Mouse (Mus musculus): ENCODE results near the gene Armh1.

Armh1 gene

DNA sequence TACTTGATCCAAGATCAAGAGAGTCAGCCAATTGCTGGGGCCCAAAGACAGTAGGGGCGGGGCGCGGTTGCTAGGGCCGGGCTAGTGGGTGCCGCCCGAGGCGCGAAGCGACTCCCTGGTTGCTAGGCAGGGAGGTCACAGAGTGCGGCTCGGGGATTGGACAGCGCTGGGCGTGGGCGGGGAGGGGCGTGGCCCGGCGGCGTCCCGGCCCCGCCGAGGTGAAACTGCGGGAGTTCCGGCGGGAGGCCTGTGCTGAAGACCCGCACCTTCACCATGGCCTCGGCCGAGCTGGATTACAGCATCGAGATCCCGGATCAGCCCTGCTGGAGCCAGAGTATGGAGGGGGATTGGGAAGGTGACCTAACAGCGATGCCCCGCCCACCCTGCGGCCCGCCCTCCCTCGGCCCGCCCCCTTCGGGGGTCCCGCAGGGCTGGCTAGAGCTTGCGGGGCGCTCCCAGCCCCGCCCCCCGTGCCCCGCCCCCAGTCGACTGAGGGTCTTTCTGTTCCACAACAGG, at the start of gene Armh1, which contains the start of gene Tmem53:
TSS of gene Armh1 (minus strand) at position 325 of the 516 bp plus-strand sequence.
TSS of gene Tmem53 (plus strand) at position 151 of the 516 bp plus-strand sequence.
- DNase-seq (ENCODE audit: low read depth, low spot score): peak; percentile 85

DNA sequence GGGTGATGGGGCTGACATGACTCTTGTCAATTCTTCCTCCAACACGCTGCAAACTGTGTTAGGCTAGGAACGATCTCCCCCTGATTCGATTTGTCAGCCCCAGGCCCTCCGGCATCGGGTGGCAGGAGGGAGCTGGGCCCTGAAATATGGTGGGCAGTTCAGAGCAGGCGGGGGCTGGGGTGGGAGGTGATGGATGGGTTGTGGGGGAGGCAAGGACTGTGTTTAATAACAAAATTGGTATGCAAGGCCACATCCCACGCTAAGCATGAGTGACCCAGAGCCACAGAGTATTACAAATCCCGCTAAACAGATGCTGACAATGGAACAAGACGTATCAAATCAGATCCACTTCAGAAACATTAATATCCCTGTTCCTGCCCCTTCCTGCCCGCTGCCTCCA, 48.0 kb upstream of the Armh1 start:
- no peak for DNase-seq (ENCODE audit: low read depth, low spot score)

DNA sequence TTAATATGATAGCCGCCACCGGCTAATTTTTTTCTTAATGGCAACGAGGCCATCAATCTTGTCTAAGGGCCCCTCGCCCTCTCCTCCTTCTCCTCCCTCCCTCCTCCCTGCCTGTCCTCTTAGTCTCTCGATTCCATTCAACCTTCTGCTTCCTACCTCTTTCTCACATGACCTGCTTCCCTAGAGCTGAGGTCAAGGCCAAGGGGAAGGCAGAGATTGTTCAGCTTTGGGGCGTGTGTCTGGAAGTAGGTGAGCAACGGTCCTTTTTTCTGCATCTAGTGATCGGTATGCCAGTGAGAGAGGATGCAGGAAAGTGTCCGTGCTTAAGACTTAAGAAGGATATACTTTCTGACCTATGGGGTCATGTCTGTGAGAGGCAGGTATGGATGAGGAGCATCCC, 45.9 kb upstream of the Armh1 start:
- DNase-seq (ENCODE audit: low read depth, low spot score): no peak

DNA sequence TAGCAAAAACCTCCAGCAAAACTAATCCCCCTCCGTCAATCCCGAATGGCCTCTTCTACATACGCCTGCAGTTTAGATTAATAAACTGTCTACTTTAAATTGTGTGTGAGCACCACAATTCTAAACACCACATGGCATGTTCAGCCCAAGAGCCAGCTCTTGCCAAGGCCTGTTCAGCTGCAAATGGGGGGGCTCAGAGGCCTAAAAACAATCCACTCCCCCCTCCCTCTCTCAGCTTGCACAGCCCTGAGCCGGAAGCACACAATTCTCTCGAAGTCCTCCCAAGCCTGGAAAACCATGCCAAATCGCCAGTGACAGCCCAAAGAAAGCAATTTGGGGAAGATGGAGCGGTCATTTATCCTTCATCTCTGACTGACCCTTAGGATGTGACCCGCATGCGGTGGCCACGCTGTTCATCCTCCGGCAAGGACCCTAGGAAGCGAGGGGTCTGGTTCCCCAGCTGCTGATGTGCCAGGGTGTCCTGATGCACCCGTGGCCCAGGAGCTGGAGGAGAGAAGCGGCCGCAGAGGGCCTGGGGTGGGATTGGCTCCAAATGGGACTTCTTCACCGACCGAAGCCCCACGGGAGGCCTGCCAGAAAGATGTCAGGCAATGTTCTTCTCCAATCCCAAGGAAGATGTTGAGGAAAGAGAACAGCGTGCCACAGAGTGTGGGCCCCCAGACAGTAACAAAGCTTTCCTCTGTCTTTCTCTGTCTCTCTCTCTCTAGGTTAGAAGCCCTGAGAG, 45.1 kb upstream of the Armh1 start:
- DNase-seq (ENCODE audit: low read depth, low spot score): no peak

DNA sequence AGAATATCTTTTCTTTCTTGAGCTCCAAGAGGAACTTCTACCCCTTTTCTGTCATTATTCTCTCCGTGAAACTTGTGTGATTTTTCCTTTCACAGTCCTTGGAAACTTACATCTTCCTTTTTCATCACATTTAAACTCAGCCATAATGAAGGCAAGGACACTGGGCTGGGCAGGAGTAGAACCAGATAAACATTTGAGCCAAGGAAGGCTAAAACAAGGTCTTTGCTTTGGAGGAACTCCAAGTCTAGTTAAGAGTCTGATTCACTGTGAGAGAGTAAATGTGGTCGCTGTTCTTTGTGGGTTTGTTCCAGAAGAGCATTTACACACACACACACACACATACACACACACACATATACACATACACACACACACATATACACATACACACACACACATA, 39.8 kb upstream of the Armh1 start:
- no peak for DNase-seq (ENCODE audit: low read depth, low spot score)

DNA sequence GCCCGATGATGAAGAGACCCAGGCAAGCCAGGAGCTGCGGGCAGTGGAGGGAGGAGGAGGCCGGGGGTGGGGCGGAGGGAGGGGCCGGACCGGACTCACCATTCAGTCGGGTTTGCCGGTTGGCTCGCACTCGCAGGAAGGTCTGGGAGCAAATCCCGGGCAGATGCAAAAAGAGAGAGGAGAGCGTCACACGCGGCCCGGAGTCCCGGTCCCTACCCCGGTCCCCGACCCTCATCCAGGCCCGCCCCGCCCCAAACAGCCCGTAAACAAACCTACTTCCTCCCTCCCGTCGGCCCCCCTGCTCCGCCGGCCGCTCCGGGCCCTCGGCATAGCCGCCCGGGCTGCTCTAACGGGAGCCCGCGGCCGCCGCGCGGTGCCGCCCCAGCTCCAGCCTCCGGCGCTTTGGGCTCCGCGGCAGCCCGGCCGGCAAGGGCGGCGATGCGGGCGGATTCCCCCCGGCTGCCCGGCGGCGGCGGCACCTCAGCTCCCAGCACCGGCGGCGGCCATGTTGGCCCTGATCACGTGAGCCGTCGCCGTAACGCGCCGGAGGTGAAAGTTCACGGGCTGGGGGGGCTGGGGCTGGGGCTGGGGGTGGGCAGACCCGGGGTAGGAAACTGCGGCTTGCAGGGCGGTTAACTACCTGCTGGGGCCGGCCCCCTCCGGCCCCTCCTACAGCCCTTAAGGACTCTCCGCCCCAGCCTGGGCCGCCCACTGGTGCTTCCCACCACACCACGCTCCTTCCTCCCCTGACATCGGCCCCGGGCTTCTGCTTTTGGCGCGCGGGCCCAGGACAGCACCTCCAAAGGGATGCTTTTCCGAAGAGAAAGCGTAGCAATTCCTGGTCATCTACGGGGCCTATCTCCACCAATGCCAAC, 37.2 kb upstream of the Armh1 start:
- DNase-seq (ENCODE audit: low read depth, low spot score): no peak

DNA sequence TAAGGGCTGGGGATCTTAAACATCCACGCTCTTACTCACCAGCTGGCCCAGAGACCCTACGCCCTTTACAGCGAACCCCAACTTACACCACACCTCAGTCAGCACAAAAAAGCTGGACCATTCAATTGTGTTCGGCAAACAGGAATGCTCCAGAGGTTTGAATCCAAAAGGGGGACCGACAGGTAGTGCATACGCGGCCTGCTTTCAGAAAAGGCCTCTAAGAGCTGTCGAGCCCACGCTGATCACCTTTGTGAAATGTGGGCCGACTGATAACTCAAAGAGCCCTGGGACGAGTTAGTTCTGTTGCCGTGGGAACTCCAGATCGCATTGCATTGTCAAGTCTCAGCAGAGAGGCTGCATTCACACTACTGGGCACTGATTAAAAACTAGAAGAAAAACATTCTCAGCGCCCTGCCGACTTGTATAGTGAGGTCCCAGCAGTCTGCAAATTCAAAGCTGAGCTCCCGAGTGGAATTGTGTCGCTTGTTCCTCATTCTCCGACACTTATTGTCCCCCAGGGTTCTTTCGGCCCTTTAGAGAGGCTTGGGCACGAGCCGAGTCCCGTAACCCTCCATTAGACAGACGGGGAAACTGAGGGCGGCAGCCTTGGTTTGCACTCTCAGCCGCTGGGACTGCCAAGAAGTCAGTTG, 36.5 kb upstream of the Armh1 start:
- DNase-seq (ENCODE audit: low read depth, low spot score): no peak

DNA sequence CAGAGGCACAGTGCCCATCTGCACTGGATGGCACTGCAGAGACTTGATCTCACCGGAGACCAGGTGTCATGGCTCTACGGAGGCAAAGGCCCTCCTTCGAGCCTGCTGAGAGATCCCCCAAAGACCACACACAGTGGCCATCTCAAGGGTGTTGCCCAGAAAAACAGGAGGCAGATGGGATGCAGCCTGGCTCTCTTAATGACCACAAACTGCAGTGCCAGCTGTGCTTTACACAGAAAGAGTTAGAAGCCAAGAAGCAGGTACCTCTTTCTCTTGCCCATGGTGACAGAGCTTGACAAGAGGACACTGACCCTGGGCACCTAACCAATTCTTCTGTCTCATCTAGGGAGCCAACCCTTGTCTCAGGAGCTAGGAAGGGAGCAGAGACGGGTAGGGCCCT, 32.4 kb upstream of the Armh1 start:
- no peak for DNase-seq (ENCODE audit: low read depth, low spot score)

DNA sequence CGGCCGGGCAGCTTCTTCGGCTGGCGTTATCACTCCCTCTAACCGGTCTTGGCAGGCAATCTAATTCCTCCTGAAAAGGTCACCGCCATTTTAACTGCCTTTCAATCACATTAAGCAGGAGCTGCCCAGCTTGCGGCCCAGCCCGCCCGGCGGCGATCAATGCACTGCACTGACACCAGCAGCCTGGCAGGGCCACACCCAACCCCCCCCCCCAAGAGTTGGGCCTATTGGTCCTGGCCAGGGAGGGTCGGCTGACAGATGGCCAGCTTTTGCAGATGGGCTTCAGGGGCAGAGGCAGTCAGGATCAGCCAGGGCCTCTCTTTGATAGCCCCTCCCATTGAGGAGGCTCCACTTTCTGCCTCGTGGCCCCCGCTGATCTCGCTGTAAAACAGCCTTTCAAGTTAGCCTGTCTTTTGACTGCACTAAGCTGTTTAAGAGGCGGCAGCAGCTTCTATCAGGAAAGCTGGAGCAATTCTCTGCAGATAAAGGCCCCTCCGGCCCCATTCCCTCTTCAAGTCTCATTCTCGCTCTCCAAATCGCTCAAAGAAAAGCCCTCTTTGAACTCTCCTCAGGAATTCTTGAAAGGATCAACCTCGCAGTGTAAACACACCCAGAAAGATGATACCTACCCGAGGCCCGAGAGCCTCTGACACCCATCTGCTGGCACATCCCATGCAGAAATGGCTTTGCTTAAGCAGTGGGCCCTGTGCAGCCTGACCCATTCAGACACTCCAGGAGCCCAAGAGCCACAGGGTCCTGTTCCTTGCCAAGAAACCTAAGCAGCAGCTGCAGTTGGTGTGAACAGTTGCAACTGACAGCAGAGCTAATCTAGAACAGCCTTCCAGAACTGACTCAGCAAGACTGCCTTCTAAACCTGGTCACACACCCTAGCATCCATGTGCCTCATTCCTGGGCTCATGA, 31.6 kb upstream of the Armh1 start:
- no peak for DNase-seq (ENCODE audit: low read depth, low spot score)

DNA sequence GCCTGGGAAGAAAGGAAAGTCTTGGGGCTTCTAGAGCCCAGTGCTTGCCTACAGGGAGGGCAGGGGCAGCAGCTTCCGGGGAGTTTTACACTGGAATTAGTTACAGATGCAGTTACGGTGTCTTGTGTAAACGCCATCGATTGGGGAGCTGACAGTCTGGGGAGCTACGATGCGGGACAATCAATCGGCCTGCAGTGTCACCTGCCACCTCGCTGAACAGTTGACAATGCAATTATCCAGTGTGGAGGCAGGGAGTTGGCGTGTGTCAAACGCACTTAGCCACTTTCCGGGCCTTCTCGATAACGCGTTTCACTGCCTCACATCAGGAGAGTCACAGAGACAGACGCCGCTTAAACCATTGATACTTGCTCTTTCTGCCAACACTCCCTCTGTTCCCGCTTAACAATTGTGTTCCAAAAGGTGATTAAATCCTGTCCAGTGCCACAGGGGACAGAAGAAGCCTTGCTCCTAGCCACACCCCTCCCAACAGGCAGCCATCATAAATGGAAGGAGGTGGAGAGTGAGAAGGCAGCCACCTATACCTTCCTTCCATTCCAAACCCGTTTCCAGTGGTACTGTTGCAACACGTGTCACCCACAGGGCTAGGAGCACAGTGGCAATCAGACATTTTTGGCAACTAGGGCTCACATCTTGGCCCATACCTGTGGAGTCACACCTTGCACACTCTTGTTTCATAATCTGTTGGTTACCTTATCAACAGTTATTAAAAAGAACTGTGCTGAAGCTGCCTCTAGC, 29.3 kb upstream of the Armh1 start:
- DNase-seq (ENCODE audit: low read depth, low spot score): no peak

DNA sequence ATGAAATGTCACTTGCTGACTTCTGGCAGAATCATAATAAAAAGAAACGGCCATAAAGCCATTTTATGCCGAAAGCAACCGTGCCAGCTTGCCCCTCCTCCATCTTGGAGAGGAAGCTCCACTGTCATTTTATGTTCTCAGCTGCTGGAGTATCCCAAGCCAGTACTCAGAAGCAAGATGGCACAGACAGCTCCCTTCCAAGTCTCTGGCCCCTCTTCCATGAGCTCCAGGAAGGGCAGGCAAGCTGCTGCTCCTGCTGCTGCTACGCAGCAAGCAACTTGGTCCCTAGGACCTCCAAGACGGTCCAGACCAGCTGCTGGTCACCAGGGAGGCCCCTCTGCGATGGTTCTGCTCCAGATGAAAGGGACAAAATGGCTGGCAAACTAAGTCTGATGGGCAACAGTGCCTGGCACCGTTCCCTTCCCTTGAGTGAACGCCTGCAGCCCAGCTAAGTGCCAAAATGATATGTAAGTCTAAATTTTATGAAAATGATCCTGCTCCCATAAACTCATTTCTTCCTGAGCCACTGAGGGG, 28.5 kb upstream of the Armh1 start:
- no peak for DNase-seq (ENCODE audit: low read depth, low spot score)

DNA sequence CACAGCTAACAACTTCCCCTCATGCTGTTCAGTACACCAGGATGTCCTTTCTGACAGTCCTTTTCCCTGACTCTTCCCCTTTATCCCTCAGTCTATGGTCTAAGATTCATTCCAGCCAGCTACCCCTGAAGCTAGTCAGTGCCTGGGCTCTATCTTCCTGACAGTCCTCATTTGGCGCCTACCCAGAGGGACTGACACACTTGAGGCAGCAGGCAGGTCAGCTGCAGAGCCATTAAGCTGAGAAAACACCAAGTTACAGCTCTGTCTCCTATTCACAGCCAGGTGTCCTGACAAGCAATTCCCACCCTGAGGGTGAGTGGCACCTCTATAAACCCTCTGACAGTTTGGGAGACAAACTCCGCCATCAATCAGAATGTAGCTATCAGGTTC, 27.3 kb upstream of the Armh1 start:
- no peak for DNase-seq (ENCODE audit: low read depth, low spot score)

DNA sequence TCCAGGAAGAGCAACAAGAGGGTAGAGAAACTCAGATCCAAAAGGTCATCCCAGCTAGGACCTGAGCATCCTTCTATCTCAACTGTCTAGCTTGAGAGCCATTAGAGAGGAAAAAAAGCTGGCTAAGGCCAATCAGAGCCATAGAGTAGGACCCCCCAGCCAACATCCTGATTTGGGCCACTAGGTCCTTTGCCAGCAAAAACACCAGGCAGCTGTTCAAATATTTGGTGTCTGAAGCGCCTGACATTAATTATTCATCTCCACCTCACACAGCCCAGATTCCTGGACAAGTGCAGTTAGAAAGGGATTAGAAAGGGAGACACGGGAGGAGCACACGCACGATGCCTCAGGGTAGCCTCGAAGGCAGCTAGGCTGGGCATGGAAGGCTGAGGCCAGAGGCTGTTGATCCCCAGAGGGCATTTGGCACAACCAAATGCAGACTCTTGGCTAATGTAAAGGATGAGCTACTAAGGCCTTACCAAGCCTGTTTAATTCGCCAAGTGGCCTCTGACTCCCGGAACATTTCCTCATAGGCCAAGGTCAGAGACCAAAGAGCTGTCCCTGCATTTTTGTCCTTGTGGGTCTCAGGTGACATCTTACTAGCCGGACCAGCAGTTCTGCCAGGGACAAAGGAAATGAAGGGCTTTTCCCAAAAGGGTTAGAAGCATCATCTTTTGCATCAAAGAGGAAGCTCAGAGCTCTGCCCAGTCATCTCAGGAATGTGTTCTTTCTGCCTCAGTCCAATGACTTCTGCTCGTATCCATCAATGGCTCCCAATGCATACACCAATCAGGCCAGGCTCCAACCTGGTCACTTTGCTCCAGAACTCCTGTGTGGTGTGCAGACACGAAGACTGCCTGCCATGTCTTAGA, 26.7 kb upstream of the Armh1 start:
- no peak for DNase-seq (ENCODE audit: low read depth, low spot score)

DNA sequence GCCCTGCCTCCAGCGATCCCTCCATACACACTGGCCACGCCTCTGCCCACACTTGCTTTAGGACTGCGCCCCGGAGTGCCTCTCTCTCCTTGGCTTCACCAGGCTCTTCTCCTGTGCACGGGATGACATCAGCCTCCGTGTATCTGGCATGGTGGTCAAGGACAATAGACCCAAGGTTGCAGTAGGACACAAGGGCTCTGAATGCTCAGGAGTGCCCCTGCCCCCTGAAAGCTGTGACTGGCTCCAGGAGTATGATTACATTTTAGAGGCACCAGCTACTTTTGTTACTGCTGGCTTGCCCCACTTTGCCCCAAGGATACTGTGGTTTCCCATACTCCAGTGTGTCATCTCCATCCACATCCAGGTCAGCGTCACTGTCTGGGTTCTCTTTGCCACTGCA, 25.8 kb upstream of the Armh1 start:
- no peak for DNase-seq (ENCODE audit: low read depth, low spot score)

DNA sequence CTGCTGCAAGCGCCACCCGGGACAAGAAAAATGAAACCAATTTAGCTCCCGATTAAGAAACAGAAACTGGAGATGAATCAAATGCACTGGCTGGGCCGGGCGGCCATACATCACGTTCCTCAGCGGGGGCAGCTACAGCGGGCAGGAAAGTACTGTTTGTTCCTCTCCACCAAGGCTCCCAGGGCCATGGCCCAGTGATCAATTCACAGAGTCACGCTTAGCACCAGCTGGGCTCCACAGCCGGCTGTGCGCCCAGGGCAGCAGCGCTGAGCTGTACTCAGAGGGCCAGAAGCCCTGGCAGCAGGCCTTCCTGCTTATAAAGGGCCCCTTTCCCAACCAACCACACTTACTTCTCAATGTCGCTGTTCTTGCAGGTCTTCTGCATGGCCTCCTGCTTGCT, 25.1 kb upstream of the Armh1 start:
- DNase-seq (ENCODE audit: low read depth, low spot score): no peak

DNA sequence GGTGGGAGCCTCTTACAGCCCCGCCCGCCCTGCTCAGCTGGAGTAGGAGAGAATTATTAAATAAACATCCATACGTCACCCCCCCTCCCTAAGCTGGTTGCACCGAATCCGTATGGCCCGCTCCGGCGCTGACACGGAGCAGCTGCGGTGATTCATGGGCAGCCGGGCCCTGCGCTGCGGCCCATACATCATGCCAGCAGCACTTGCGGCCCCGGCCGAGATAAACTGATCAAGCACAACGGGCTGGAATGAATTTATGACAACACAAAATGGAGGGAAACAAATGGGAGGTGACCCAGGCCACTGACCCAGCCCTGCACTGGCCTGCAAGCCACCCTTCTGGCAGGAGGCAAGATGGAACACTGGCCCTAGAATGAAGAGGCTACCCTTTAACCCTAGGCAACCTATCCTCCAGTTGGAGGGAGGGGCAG, 24.4 kb upstream of the Armh1 start:
- no peak for DNase-seq (ENCODE audit: low read depth, low spot score)

DNA sequence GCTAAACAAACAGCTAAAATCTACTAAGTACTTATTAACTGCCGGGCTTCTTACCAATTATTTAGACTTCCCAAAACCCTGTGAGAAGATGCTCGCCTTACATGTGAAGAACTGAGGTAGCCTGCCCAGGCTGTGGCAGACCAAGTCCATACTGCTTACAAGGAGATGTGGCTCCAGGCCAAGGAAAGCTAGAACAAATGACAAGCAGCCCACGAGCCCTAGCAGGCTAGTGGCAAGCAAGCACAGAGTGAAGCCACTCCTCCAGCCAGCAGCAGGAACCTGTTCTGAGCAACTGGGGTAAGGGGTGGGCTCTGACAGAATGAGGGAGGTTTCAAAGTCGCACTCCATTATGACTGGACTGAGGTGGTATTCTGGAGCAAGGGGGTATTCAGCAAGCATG, 22.8 kb upstream of the Armh1 start:
- DNase-seq (ENCODE audit: low read depth, low spot score): no peak

DNA sequence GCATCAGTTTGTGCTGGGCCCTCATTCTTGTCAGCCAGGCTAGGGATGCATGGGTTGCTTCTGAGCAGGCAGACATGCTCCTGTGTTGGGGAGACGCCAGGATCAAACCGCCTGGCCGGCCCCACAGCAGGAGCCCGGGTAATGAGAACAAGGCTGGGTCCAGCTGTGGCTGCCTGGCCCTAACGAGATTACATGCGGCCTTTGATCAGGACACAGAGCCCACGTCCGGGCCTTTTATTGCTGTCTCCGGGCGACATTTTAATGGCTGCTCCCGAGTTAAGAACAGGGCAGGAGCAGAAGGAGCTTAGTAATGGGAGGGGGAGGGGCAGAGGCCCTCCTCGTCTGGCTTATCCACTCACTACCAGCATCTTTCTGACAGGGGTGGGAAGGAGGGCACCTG, 20.5 kb upstream of the Armh1 start:
- peak; percentile 57 for DNase-seq (ENCODE audit: low read depth, low spot score)

DNA sequence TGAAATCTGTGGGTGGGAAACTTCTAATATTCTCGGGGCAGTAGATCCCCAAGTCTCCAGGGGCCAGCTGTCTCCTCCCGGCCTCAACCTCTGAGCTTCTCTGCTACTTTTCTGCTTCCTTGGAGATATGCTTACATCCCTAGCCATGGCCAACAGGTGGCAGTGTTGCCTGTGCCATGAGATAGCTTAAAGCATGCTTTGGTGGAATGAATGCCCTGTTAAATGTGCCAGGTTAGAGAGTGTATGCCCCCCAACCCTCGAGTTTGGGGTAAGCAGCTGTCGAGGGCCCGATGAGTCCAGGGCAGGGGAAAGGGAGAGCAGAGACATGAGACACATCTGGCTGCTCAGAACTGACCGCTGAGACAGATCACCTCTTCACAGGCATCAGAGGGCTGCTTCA, 18.4 kb upstream of the Armh1 start:
- DNase-seq (ENCODE audit: low read depth, low spot score): peak; percentile 79
